Mouse (Mus musculus) lung, adult 2 months (tissue): ENCODE data around the gene Nudt15.

ENCODE experiments used
- CTCF ChIP-seq: fragments of 200-500 bp; IDR thresholded peaks from 2 replicates; pipeline ENCODE4 v1.5.1; 2011; ENCODE audit warnings: mild to moderate bottlenecking, low read length, control low read depth; ENCODE audit not compliant: insufficient read depth
- POLR2A ChIP-seq: fragments of 200-500 bp; IDR thresholded peaks from 2 replicates; pipeline ENCODE4 v1.6.1; 2011; ENCODE audit warnings: low read depth, mild to moderate bottlenecking, control low read depth, low read length, borderline replicate concordance; ENCODE audit errors: extremely low read depth

DNA sequence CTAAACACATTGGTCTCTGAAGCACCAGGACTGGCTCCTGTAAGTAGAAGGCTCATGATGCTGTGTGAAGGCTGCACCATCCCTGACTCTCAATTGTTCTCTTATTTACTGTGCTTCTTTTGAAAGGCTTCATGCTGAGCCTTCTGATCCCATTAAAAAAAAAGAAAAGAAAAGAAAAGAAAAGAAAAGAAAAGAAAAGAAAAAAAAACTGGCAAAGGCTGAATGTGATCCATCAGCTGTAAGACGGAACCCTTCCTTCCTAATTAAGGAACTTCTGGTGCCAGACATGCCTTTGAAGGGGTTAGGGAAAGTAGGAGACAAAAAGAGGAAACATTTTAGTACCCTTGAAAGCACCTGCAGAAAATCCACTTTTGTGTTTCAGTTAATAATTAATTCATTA lies 68.3 kb downstream of the Nudt15 start:
- no peak for TF ChIP-seq CTCF
- TF ChIP-seq POLR2A = no peak
